Mouse (Mus musculus): ENCODE measurements around the gene Arhgap42.

Gene Arhgap42

DNA sequence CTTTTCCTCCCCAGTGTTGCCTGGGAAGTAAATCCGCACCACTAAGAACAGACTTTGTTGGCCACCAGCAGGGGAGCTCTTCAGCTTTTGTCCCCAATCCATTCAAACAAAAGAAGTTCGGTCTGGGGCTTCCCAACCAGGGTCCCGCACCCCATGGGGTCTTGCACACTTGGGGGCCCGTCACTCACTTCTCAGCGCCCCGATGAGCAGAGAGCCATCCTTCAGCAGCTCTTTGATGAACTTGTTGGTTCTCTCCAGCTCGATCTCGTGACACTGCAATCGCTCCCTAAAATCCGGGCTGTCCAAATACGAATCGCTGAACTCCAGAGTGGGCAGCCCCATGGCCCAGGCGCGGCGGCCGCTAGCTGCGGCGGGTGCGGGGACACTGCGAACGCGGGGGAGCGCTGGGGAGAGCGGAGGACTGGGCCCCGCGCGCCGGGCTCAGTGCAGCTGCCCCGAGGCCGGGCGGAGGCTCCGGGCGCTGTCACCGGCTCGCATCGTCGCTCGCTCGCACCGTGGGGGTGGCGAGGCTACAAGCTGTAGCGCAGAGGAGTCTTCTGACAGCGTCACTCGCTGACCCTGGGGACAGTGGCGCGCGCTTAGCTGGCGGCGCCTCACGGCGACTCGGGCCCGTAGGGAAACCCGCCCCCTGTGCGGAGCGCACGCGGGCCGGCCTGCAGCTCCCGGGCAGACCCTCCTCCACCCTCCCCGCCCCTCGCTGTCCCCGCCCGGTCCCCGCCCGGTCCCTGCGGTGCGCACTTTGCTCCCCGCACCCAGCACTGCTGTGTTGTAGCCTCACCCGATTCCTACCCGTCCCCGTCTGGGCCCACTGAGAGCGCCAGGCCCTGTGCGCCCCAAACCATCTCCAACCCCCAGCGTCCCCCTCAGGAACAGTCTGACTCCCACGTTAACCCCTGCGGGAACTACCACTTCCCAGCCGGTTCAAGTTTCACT, at the start of gene Arhgap42:
Gene Arhgap42, minus strand, starts transcription at position 664 of the 954 bp plus-strand sequence.
- WGBS = under 1% methylated on average over 78 of the region's 78 CpGs

DNA sequence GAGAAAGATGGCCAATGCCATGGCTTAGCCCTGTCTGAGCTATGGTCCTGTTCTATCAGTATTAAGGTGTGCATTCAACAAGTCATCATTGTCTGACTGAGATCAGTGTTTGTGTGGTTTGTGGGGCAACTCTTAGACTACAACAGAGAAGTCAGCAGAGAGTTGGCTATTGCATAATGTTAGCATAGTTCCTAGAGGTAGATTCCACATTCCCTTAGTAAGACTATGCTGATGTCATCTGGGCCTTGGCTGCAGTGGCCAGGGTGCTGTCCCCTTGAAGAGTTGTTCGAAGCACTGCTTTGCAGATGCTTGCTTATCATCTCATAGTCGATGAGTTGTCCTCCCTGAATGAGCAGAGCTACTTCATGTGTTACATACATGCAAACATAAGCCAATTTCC, 49.2 kb upstream of the Arhgap42 start:
- WGBS = 88% methylated on average over 2 of the region's 2 CpGs

DNA sequence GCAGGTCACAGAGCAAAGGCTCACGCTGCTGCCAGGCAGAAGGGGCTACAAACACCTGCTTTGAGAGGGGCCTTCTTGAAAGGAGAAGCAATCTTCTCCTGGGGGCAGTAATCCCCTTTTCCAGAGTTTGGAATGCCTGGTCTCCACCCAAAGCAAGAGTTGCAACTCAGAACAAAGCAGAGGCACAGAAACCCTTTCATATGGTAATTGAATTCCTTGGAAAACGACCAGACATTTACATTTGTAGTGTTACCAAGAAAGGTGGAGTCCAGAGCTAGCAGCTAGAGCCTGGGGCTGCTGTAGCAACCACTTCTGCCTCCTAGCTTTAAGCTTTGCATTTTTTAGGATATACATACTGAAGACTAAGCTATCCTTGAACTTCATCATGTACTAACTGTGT, 30.4 kb upstream of the Arhgap42 start:
- 45% methylated on average over 2 of the region's 2 CpGs for WGBS

DNA sequence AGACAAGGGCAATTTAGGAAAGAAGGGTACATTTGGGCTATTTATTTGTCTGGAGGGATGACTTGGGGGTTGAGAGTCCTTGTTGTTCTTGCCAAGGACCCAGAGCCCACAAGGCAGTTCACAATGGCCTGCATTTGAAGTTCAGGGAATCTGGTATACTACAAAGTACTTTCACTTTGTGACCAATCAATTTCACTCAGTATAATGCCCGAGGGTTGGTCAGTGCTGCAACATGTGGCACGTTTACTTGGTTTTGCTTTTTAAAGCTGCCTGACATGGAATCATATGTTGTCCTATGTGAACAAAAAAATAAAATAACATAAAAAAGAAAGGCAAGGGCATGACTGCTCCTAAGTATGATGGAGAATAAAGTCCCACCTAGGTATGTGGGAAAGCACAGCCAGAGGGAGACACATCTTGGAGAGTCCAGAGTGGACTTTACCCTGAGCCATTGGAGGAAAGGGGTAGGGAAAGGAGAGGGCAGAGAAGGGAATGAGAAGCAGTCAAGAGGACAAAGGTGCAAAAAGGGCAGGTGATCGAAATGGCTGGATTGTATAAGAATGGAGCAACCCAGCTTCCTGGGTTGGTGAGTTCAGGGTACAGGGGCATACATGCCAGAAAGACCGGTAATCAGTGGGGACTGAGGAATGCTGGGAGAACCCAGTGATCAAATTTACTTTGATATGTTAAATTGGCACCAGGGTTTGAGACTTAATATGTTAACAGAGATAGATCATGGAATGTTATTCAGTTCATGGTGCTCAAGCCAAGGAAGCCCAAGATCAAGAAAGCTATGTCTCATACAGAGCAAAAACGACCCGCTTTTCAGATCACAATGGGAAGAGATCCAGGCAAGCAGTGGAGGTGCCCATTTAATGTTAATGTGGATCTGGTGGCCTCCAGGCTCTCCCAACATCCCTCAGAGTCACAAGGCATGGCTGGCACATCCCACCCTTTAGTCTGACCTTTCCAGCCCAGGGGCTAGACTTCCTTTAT, 29.0 kb upstream of the Arhgap42 start:
- WGBS = 82% methylated on average over 6 of the region's 6 CpGs

DNA sequence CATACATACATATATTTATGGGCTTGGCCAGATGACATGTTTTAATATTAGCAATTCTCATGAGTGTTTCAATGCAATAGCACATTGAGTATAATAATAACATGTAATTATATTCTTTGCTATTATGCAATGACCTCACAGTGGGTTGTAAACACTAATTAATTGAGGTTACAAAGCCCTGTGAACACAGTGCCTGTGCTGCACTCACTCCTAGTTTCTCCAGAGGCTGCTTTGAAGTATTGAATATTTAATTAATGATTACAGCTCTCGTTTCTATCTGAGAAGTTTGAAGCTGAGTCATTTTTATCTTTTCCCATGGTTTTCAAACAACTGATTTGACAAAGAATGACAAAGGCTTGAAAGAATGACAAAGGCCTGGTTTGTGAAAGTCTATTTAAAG, 24.6 kb upstream of the Arhgap42 start:
- WGBS = 36% methylated on average over 1 of the region's 1 CpGs

DNA sequence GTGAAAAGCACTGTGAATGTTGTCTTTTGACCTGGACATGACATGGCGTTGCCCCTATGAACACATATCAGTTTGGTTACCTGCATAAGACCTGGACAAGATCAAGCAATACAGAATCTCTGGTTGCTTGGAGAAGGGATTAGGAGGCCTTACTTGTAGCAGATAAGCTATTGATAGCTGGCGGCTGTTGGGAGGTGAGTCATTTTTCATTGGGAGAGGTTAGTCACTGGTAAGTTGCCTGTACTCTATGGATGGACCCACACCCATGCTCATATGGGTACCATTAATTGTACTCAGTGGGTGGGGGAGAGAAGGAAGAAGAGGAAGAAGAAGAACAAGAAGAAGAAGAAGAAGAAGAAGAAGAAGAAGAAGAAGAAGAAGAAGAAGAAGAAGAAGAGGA, 23.6 kb upstream of the Arhgap42 start:
- 97% methylated on average over 2 of the region's 2 CpGs for WGBS

DNA sequence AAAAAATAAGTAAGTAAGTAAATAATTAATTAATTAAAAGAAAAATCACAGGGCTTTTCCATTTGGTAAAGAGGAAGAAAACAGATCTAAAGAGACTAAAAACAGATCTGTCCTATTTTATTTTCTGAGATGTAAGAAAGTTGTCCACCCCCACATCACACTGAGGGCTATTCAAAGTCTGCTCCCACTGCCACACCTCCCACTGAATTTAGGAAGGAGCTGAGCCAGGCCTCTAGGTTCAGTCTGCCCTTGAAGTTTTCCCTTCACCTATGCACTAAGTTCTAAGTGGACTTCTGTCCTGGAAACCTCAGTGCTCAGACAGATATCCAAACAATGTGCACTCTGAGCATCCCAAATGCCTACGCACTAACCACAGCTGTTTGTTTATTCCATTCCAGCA, 15.9 kb upstream of the Arhgap42 start:
- WGBS = 64% methylated on average over 1 of the region's 1 CpGs

DNA sequence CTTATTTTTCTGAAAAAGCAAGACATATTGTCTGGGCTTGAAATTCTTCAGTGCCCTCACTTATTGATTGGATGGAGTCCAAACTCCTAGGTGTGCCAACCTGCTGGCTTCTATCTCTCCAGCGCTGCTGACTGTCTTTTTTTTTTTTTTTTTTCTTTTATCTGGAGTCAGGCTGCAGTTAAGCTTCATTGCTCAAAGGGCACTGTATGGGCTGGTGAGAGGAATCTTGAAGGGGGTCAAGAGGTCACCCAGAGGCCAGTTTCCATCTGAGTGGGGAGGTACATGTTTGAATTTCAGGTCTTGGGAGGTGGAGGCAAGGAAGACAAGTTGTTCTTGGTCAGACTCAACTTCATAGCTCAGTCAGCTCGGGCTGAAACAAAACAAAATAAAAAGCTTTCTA, 9.6 kb upstream of the Arhgap42 start:
- 61% methylated on average over 2 of the region's 2 CpGs for WGBS

DNA sequence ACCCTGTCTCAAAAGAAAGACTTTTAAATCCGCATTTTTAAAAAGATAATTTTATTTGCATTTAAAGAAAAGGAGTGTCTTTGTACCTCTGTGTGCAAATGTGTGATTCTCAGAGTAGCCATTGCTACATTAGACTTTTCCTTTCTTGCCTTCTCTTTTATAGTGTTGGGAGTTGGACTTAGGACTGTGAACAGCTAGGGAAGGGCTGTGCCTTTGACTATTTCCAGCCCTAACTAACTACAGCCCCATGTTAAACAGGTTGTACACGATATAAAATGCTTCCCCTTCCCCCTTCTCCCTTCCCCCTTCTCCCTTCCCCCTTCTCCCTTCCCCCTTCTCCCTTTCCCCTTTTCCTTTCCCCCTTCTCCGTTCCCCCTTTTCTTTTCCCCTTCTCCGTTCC, 4.9 kb upstream of the Arhgap42 start:
- 85% methylated on average over 4 of the region's 4 CpGs for WGBS

DNA sequence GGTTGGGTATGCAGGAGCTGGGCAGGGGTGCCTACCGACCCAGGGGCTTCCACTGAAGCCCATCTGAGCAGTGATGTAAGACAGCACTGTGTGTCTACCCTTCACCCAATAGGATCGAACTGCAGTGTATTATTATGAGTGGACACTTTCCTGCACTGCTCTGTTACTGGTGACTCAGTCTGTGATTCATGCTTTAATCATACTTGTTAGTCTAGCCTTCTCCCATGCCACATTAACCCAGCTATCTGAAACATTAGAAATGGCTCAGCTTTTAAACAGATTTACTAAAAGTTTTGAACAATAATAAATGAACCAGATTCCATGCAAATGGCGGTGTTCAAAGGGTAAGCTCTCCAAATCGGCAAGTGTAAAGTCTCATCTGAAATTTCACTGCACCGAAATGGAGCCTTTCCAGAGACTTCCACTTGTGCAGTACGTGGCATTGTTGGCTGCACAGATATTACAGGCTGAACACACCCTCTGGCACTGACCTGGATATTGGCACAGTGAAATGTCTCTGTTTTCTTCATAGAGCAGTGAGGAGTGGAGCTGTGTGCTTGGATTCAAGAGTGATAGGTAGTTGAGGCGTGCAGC, 2.4 kb upstream of the Arhgap42 start:
- WGBS = 77% methylated on average over 7 of the region's 7 CpGs

DNA sequence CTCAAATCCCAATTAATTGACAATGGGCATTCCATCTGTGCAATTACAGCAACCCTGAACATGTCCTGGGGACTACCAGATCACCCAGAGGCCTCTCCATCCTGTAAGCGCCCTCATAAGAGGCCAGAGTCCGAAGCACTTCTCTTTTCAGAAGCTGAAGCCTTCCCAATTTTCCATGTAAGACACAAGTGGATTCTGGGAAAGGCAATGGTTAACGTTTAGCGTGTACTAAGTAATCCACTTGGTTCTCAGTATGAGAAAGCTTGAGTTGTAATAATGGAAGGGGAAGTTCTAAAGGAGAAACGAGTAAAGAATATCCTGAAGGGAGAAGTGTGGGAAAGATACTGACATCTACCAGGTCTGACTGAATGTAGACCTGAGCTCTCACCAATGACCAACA, 1.4 kb downstream of the Arhgap42 start:
- 47% methylated on average over 5 of the region's 5 CpGs for WGBS

DNA sequence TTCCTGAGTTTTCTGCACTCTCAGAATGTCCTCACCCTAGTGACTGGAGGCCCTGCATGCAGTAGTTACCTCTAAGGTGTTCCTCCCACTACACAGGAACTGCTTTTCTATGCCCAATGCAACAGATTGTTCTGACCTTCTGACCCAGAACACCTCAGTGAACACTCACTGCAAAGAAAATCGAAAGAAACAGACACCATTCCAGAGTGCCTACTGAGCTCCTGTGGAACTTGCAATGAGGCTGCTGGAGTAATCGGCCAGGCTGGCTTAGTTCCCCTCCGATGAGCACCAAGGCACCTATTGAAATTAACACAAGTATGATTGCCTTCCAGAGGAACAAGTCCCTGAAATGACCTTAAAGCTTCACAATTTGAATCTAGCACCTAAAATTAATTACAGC, 9.2 kb downstream of the Arhgap42 start:
- 65% methylated on average over 3 of the region's 3 CpGs for WGBS

DNA sequence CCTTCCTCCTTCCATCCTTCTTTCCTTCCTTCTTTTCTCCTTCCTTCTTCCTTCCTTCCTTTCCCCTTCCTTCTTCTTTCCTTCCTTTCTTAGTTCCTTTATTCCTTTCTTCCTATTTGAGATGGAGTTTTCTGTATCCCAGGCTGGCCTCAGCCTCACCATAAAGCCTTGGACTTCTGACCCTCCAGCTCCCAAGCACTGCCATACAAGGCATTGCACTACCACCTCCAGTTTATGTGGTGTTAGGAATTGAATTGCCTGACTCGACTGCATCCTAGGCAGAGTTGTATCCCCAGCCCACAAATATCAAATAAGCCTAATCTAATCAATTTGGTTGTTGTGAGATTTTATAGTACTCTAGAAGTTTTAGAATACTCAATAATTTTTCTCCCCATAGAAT, 14.1 kb downstream of the Arhgap42 start:
- WGBS = 76% methylated on average over 1 of the region's 1 CpGs

DNA sequence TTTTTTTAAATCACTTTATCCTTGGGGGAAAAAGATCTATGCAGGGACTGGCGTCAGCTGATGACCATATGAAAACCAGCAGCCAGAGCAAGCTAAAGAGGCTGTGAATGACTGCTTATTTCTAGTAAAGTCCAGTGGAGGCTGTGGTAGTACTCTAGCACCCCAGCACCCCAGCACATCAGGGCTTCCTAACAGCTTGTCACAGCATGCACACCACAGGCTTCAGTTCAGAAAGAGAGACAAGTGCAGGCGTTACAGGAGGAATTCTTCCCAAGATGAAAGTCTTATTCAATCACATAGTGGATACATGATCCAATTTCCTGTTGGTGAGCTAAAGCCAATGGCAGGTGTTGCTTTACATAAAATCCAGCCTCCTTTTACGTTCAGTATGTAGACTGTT, 15.5 kb downstream of the Arhgap42 start:
- WGBS = 80% methylated on average over 3 of the region's 3 CpGs

DNA sequence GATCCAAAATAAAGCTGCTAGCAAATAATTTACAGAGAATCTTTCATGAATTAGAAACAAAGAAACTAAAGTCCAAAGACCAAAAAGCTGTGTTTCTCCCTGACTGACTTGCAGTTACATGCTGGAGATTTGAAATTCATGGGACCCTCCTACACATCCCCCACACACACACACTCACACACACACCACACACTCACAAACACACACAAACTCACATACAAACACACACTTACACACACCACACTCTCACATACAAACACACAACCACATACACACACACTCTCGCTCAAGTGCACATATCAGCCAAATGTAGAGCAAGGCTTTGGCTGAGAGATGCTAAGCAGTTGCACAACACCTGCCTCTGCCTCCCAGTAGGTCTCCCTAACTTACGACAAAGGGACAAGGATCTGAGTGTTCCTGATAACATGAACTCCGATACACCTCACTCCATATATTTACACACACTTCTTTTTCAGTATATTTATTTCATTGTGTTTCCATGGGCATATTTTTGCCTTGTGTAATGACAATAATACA, 16.9 kb downstream of the Arhgap42 start:
- WGBS = 90% methylated on average over 3 of the region's 3 CpGs

DNA sequence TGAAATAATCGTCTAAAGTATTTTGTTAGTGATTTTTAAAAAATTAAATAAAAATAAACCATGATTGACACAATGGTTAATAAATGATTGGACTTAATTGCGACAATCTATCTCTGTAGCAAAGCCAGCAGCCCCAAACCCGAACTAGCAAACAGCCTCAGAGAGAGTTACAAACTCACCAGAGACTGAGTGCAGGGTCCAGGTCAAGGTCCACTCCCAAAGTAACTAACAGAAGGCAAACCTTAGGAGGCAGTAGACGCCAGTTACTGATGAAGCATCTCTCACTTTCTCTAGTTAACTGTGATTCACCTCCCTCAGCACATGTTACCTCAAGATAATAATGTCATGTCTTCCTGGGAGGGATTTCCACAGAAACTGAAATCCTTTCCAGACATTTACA, 17.7 kb downstream of the Arhgap42 start:
- WGBS = 92% methylated on average over 4 of the region's 4 CpGs

DNA sequence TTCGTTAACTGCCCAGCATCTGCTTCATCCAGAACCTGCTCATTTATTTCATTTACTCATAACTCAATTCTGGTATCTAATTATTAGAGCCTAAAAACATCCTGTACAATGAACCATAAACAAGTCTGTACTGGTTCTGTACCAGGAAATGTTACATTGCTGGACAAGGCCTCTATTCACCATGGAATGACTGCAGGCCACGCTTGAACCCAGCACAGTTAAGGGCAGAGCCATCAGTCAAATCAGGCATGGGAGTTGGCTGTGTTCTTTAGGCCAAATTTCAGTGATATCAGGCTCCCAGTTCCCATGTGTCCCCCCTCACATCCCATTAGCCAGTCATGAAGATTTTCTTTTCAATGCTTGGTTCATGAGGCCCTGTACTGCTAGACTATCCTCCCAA, 20.6 kb downstream of the Arhgap42 start:
- 92% methylated on average over 2 of the region's 2 CpGs for WGBS

DNA sequence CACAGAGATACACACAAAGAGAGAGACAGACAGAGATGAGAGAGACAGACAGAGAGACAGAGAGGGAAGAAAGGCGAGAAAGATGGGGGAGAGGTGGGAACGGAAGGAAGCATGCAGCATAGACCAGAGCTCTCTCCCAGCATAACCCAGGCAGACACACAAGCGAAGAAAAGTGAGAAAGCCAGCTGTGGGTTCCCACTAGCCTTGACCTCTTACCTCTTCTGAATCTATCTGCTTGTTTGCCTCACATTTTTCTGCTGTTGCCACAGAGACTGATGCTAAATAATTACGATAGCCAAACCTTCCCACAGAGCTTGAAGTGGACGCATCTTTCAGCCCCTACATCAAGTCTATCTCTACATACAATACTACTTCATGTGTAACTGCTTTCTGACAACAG, 24.1 kb downstream of the Arhgap42 start:
- 87% methylated on average over 5 of the region's 5 CpGs for WGBS

DNA sequence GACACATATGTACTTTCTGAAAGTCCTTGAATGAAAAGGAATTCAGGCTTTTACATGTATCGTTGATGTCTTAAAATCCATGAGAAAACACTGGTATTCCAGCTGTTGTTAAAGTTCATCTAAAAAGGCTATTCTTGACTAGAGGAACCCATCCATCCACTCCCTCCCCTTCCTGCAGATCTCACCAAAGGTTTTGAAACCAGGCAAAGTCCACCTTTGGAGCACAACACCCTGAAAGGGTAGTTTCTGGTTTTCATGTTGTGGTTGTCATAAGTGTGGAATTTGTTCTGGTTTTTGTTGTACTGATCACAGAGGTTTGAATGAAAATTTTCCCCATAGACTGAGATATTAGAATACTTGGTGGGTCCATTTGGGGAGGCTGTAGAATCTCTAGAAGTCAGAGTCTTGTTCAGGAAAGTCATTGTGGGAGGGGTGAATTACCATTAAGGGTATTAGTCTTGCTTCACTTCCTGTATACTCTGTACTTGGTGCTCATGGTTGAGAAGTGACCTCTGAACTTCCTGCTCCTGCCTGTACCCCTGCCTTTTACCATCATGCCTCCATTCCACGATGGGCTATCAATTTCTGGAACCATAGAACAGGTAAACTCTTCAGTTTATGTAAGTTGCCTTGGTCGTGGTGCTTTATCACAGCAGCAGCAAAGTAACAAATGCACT, 27.4 kb downstream of the Arhgap42 start:
- 86% methylated on average over 3 of the region's 3 CpGs for WGBS

DNA sequence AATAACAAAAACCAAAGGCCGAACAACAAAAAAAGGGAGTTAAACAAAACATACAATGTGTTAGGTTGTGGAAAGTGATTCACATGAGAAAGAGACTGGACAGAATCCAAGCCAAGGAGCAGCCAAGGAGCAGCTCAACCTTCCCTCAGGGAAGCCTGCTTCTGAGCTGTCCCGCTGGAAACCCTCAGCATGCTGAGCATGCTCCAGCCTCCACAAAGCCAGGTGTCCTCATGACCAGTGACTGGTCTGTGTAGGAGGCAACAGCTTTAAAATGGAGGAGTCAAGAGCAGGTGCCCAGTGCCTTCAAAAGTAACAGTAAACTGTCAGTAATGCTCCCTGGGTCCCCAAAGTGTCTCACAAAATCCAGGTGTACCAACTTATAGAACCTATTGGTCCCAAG, 28.4 kb downstream of the Arhgap42 start:
- WGBS = 83% methylated on average over 2 of the region's 2 CpGs

DNA sequence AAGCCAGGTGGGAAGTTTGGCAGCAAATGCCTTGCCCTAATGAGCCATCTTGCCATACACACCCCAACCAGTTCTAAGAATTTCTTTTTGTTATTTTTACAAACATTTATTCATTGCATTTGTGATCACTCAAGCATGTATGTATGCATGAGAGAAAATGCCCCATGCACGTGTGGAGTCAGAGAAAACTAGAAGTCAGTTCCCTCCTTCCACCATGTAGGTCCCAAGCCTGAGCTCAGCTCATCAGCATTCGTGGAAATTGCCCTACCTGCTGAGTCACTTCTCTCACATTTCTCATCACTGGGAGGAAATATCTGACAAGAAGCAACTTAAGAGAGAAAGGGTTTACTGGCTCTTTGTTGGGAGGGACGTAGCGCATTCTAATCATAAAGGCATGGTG, 31.6 kb downstream of the Arhgap42 start:
- 63% methylated on average over 4 of the region's 4 CpGs for WGBS
